Mouse (Mus musculus) retina, postnatal 1 day (tissue): ENCODE measurements at regions not wholly inside any gene's neighbourhood (a gene's known extent, or its start where the extent isn't known, plus 50 kb on each side); places are given as distances from the start of the nearest gene placed in this dataset.

Source experiments
- DNase-seq: peaks from one replicate; pipeline ENCODE4 v3.0.0-alpha.2; 2012

DNA sequence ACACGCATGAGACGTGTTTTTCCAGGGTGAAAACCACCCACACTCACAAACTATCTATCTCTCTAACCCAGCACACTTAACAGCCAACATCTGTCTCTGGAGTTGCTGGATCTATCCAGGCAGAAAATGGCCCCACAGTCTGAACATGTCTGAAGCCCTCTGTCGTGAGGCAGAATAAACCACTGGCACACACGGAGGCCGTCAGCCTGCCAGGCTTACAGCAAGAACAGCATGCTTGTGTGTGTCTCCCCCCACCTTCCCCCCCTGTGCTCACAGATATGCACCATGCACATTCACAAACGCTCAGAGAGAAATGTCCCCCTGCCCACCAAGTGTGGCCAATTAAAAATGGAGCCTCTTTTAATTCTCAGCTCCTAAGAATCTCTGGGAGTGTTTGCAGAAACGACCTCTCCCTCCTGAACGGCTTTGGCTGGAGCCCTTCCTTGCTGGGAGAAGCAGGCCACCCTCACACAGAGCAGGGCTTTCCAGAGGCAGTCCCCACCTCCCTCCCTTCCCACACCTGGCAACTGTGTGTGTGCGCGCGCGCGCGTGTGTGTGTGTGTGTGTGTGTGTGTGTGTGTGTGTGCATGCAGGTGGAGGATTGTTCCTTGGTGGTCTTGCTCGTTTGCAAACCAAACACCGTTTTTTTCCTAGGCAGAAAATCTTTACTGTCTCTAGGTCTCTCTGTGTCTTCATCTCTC is 88.7 kb downstream of the Edn3 start:
- peak; percentile 57 for DNase-seq

DNA sequence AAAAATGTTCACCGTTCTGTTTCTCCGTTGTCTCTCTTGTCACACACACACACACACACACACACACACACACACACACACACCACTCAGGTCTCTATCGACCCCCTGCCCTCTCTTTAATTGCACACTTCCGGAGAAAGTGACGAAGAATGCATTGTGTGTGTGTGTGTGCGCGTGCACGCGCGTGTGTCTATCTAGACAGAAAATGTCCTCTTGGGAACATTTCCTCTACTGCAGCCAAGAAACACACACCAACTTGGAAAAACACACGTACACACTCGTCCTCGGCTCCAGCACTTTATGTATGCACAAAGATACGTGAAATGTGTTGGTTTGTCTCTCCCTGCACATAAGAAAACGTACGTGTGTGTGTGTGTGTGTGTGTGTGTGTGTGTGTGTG is 90.4 kb downstream of the Edn3 start:
- DNase-seq: peak; percentile 18

DNA sequence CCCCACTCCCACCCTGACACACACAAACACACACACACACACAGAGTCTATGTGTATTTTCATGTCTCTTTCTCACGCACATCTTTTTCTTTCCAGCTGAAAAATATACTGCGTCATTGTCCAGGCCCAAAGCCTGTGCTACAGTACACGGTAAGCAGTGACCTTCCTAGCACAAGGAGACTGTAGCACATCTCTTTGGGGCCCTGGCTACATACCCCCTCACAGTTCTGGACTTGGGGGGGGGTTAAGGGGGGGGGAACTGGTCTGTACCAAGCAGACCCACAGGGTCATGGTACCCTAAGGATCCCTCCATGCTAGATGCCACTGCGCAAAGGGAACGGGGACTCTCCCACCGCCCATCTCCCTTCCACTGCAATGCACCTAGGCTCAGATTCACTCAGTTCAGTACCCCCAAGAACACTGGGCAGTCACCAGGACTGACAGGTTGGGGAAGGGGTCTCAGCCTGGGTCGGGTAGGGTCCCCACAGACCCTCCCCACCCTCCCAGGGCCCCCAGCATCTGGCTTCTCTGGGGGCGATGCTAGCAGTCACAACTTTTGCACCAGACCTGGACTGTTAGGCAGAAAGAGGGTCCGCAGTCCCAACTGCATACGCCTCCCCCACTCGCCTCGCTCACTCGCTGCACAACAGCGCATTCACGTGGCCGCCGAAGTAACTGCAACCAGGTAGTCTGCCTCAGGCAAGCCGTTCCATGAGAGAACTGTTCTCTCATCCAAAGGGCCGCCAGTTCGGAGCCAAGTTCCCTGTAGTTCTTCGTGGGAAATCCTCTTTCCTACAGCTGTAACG is 91.3 kb downstream of the Edn3 start:
- peak; percentile 76 for DNase-seq

DNA sequence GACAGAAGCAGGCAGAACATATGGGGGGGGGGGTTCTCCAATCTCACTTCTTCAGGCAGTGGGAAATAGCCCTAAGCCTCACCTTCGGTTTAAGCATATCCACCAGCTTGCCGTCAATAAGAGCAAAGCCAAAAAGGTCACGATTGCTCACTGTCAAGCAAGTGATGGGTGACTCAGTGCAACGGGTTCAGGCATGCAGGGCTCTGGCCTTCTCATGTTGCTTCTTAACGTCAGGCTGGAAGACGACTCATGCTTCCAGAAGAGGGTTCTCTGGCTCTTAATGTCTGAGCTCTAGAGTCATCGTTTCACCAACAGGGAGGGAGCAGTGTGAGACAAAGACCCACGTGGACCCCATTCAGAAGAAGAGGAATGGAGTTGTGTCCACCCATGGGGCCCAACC is 93.4 kb downstream of the Edn3 start:
- no peak for DNase-seq

DNA sequence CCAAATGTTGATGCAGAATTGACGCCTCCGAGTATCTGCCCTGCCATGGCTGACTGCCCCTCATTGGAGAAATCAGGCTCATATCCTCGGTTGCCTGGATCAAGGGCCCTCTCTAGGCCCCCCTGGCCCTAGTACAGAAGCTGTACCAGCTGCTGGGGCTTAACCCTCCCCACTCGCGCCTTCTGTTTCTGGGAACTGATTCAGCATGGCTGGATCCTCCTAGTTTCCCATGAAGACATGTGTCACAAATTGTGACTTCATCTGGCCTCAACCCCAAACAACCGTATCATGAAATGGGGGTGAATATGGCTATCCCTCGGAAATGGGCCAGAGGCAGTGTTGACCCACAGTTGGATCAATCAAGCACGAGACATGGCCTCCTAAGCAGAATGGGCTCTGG is 95.1 kb downstream of the Edn3 start:
- DNase-seq: peak; percentile 52

DNA sequence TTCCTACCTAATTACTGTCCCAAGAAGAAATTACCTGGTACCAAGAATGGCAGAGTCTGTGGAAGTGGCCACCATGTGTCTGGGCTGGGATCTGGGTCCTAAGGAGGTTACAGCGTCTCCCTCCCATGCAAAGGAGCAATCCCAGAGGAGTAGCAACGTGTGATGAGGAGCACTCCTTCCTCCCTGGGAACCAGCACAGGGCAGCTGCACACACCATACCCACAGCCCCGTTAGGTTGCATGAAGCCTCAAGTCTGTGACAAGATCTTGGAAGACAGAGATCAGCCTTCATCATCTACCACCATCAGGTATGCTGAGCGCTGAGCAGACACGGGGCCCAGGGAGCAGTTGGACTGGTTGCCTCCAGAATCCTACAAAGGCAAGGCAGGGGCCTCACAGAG is 95.7 kb downstream of the Edn3 start:
- DNase-seq: no peak

DNA sequence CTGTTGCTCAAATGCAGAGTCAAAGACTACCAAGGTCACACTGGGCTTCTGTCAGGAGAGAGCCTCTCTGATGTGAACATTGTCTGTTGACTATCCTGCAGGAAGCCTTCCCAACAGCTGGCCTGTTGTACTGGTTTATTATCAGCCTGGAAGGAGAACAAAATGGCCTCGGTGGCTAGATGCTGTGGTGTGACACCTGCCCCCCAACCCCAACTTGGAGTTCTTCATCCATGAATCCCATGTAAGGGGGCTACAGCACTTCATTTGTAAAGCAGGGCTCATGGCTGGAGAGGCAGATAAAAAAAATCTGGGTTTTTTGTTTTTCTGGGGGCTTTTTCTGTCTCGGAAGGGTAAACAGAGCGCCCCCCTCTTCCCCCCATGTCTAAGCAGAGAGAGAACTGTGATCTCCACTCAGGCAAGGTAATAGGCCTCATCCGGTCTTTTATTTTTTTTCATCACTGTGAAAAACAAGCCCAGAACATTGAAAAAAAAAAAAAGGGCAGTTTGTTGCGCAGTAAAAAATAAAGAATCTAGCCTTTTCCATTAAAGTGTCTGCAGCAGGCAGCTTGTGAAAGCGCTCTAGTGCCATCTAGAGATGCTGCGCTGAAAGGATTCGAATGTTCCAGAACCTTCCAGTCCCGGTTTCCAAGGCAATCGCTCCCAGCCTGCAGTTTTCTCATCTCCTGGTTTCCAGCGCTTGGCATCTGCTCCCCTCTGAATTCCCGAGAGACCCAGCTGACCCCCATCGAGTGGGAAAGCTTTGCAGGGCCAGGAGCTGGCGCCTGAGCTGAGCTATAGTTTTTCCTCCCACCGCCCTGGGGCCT is 97.8 kb downstream of the Edn3 start:
- DNase-seq: peak; percentile 87

DNA sequence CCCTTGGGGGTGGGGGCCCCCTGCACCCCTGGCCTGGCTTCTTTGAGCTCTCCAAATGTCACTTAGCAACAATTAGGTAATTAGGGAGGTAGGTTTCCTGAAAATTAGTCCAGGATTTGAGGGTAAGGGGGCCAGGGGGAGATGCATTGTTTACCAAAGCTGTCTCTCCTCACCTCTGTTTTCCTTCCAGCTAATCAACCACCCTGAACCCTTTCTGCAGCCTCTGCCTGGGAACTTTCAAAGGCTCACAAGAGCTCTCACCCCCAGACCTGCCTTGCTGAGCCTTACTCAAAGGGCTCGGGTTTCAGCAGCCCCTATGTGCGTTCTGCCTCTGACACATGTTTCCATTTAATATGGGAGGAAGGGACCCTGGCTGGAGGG is 98.4 kb downstream of the Edn3 start:
- DNase-seq: no peak

DNA sequence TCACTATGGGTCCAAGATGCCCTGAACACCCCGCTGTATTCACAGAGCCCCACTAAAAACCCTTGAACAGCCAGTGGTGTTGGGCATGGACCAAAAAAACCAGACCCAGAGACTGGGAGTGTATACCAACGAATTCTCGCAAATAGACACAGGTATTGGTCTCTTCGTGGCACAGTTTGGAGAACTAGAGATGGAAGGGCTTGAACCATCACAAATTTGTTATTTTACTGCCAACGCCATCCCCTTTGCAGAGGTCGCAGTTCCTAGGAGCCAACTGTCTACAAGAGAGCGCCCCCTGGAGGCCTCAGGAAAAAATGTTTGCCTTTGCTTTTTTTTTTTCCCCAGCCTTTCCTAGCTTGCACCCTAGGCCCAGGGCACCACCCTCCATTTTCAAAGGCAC is 99.1 kb downstream of the Edn3 start:
- peak; percentile 72 for DNase-seq

DNA sequence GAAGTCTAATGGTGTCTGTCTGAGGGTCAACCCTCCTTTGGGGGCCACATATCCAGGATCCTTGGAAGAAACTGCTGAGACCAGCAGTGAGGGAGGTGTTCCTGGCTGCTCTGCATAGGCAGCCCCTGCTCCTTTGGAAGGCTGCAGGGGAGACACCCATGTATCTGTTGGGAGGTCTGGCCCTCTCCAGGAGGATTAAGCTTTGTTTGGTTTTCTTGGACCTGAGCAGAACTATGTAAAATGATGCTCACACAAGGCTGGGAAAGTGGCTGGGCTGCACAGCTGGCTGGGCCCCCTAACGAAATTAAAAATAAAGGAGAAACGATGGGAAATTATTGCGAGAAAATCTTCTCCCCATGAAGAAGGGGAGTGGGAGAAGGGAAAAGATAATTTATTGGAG is 104.2 kb downstream of the Edn3 start:
- no peak for DNase-seq

DNA sequence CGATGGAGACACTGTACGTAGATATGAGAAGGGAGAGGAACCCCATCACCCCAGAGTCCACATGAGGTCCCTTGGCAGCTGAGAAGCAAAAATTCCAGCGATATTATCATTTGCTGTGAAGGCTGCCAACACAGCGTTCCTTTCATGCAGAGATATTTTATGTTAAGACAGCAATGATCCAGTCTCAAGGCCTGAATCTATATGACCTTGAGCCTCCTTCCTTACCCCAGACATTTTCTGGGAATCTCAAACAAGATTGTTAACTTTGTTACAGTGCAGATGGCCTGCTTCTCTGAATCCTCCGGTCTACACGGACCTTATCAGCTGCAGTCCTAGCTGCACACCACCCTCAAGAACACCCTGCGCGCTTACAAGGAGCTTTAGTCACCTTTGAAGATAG is 106.1 kb downstream of the Edn3 start:
- DNase-seq: no peak

DNA sequence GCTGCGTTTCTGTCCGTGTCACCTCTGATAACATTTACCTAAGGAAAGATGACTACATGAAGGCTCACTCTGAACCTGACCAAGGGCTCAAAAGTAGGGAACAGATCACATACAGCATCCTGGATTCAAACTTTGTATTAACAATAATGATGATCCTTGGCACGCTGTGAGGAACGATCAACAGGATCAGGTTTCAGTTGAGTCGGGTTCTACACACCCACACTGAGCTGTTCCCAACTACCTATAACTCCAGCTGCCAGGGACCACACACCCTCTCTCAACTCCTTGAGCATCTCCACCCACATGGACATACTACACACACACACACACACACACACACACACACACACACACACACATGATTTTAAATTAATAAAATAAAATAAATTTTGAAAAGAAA is 107.0 kb downstream of the Edn3 start:
- DNase-seq: no peak

DNA sequence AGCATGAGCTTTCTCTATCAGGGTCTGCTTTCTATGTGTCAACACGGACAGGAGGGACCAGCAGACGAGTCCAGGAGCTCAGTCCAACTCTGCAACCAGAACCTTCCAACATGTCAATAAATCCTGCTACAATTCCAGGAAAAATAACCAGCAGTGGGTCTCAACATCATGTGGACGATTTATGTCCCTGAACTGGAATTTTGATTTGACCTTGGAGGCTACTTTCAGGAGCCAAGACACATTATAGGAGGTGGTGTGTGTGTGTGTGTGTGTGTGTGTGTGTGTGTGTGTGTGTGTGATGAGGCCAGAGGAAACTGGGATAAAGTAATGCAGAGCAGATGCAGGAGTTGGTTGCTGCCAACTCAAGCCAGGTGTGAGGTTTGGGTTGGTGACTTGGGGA is 107.8 kb downstream of the Edn3 start:
- no peak for DNase-seq

DNA sequence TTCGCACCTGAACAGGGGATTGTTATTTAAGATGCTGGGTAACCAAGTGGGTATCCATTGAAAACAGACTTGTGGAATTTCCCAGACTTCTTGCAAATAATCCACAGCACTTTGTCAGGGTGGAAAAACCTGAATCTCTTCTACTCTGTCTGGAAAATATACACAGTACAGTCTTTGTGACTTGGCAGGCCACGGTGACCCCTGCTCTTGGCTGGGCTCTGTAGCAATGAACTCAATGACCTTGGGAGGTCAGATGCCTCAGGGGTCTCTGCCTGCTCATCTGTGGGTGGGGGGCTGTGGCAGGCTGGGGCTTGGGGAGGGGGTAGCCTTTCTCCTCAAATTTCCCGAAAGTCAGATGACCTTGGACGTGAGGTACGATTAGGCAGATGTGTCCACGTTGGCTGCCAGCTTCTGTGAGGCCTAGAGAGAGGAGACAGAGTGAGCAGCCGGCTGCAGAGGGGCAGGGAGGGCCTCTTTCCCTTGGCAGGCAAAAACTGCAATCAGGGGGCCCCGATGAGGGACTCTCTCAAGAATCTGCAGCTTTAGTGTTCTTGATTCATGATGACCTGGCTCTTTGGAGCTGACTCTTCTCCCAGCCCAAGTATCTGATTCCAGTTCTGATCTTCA is 108.4 kb downstream of the Edn3 start:
- DNase-seq: no peak

DNA sequence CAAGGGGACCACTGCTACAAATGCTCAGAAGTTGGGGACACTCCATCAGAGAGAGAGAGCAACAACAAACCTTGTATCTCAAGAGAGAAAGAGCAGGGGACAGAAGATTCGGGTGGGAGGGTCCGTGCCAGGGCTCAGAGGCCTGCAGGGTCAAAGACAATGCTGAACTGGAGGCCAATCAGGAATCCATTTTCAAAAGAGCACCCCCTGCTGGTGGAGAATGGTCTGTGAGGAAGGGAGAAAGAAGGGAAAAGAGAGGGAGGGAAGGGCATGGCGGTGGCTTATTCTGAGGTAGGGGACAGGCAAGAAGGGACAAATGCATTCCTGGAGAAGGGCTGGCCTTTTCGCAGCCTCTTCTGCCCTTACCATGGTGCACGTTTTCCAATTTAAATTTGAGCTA is 109.9 kb downstream of the Edn3 start:
- peak; percentile 54 for DNase-seq

DNA sequence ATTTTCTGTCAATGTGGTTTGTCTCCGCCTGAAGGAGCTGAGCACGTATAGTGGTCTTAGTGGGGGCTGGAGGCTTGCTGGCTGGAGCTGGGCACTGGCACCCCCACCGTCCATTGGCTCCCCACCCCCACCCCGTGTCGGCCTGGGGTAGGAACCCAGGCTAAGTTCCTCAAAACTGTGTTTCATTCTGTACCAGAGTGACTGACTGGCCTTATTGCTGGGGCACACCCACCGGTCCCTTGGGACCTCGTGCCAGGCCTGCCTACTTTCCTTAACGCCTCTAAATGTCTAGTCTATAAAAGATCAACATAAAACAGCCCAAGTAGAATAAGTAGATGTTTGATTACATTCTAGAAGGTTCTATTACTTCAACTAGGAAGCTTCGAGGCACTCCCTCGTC is 110.8 kb downstream of the Edn3 start:
- DNase-seq: no peak

DNA sequence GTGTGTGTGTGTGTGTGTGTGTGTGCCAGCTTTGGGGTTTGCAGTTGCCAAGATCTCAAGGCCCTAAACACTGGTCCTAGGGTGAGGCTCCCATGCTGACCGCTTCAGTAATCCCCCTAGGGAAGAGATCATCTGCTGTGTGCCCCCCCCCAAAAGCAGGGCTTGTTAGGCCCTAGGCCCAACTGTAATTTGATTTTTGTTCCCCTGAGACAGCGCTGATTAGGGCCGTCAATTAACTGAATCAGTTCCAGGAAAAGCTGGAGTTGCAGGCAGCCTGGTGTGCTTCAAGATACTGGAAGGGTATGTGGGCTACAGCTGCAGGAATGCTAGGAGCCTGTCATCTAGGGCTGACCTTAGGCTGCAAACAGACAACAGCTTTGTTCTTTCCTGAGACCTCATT is 111.4 kb downstream of the Edn3 start:
- DNase-seq: peak; percentile 60

DNA sequence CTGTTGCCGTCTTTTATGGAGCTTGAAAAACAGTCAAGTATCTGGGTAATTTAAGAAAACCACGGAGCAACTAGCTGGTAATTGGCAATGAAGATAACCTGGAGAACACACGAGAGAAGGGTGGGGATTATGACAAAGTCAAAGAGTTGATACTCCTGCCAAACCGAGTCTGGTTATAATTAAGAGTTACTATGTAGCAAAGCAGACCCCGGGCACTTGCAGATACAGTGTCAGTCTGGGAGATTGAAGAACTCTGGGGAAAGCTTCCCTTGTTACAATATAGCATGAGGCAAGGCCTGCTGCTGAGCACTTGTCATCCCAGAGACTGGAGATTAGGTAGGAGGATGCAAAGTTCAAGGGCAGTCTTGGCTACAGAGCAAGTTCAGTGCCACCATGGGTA is 116.5 kb downstream of the Edn3 start:
- no peak for DNase-seq

DNA sequence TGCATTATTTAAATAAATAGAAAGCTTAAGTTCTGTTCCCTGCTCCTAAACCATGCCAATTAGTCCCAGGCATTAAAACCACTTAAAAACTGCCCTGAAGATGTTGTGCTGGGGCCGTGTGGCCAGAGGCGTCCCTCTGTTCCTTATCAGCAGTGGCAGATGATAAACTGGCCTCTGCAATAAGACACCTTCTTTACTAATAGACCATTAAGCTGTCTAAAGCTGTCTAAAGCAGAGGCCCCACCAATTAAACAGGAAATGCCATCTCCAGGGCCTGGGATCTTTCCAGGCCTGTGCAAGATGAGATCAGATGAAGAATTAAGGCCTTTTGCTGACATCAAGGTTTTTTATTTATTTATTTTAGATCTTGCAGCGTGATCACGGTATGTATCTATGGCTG is 118.6 kb downstream of the Edn3 start:
- no peak for DNase-seq

DNA sequence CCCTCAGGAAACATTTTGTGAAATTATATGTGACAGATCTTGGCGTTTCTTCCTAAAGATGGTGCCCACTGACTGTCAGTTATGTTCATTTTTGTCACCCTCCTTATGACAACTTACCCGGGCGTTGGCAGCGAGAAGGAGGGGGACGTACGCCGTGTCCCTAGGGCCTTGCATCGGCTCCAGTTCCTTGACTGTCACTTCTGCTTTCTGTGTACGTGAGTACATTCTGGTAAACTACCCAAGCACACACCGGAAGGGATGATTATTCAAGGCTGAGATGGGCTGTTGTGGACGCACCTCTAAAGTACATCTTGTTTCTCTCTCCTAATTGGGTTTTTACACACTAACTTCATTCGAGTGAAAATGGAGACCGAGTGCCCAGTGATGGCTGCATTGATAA is 120.2 kb downstream of the Edn3 start:
- DNase-seq: peak; percentile 33

DNA sequence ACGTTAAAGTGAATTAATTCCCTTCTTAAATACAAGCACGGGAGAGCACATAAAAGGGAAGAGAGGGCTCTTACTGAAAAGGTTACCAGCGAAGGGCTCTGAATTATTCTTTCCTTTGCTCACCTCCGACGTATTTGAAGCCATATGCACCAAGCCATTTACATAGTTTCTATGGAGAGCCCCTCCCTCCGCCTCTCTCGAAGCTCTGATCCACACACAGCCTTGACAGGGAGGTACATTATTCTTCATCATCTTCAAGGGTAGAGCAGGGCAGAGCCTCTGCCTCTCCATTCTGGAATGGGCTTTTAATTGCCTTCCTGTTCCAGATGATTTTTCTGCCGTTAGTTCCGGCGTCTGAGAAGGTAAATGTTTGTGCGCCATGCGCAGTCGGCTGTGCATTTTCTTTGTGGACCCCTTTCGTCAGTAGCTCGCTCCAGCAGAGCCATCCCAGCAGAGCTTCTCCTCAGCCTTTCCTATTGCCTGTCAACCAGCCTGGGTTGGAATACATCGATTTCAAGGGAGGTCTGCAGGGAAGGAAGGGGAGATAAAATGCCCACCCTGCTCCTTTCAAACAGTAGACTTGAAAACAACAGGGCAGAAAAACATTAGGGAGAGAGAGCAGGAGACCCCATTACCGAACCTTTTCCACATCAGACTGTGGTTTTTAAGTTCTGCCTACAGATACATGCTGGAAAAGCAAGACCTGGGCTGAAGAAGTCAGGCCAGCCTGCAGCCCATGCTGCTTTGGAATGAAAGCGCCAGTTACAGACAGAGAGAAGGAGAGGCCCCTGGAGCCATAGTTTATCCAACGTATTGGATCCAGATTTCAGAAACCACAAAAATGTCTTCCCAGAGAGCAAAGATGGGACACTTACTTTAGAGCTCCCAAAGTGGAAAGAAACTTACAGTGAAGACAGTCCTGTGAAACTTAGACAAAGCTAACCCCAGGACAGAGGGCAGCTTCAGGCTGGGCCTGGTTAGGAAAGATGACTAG is 124.1 kb downstream of the Edn3 start:
- DNase-seq: no peak

DNA sequence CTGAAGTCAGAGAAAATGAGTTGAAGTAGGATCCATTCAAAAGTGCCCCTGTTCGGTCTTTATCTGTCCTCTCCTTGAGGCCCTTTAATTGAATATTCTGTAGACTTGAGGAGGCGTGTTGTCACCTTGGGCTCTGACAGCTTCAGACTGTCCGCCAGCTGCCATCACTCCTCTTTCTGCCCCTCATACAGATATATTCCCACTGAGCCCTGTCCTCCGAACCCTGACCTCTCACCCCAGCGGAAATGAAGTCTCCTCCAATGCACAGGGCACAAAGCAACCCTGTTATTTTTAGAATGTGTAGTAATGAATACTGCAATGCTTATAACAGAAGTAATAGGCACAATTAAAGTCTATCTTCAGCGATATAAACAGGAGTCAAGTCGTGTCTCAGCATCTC is 117.4 kb upstream of the Gm14444 start:
- no peak for DNase-seq
